Comparison of ENCODE assay signal across 8 mouse cellular contexts in the genomic region with DNA sequence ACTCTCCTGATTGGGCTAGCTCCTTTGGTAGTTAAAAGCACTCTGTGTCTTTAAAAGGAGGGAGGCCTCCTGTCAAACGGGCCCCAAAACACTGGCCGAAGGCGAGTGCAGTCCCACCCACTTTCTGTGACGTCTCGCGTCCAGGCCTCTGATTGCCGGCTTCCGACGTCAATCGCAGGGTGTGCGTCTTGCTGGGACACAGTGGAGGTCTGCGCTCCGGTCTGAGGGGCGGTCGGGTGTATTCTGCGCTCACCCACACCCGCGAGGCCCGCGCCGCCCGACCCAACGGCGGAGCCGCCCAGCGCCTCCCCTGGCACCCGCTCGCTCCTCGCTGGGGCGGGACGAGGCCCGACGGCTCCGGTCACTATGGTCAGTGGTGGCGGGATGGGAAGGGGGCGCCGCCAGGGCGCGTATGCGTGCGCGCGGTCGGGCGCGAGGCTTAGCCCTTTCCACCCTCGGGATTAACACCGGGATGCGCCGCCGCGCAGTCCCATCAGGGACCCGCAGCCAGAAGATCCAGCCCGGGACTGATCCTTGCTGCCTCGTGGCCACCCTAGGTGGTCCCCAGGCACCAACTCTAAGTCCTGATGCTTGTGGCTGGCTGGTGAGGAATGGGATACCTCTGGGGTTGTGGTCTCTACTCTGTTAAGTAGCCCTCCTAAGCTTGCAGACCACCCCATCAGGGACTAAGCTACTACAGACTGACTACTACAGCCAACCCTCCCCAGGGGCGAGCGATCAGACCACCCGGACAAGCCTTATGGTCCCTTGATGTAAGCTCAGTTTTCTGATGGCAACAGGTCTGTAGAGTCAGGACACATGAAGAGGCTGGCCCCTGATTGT. TPM values are rescaled to one million over a fixed set of nuclear protein-coding genes. Genes with fewer than 3 reads are reported as not detected.
DNase-seq lines count a peak whose midpoint lies in the region; ATAC-seq lines count a peak whose summit lies in the region.

A gene (plus strand): TSS at position 178 of the 843 bp plus-strand sequence.

- no peaks in the 10 kb centered on the region for H3K36me3 ChIP-seq in hindbrain, embryonic 11.5 days (ENCODE audit: control insufficient read depth, insufficient read depth, low read length)

- H3K4me1 ChIP-seq in hindbrain, embryonic 11.5 days (replicated peaks; ENCODE audit: control insufficient read depth, insufficient read depth, low read length): no peaks in the 10 kb centered on the region

- peak within 1 kb of the TSS; percentile 77 for H3K4me2 ChIP-seq in hindbrain, embryonic 11.5 days (replicated peaks; ENCODE audit: low read depth, low read length)

- H3K27ac ChIP-seq in hindbrain, embryonic 11.5 days (ENCODE audit: low read depth, low read length): peak within 1 kb of the TSS; percentile 68; the same call in 1 of the 2 replicates

- peak within 1 kb of the TSS; percentile 70 for H3K4me3 ChIP-seq in hindbrain, embryonic 11.5 days (ENCODE audit: low read depth, low read length)

- under 1% methylated on average over 47 of the region's 58 CpGs for WGBS in hindbrain, embryonic 11.5 days

- peak within 1 kb of the TSS; percentile 86 for H3K9ac ChIP-seq in hindbrain, embryonic 11.5 days (ENCODE audit: low read depth, low read length)

- DNase-seq in MN1 (ENCODE audit: low spot score): peak; percentile 94
- peak; percentile 97 for DNase-seq in cerebellum, adult 9-10 months
- peak; percentile 96 to 99 for DNase-seq in frontal cortex, adult 2 months (ENCODE audit: extremely low spot score in 1 of 2, low spot score in 1 of 2)
- DNase-seq in hindbrain, embryonic 11.5 days (ENCODE audit: low spot score): peak; percentile 97
- peak; percentile 98 for DNase-seq in layer of hippocampus, postnatal 10 days (ENCODE audit: low spot score in 2 of 2)
- peak; percentile 99 for DNase-seq in lung, postnatal 10 days
- DNase-seq in ovary, postnatal 36 days (ENCODE audit: low spot score): peak; percentile 96
- DNase-seq in thymus, postnatal 25 days: peak; percentile 93

- no peaks in the 10 kb centered on the region for H3K9me3 ChIP-seq in hindbrain, embryonic 11.5 days (ENCODE audit: control insufficient read depth, low read length)

- H3K27me3 ChIP-seq in hindbrain, embryonic 11.5 days (ENCODE audit: control insufficient read depth, insufficient read depth, low read length): no peaks in the 10 kb centered on the region

- peak; percentile 99 for ATAC-seq in hindbrain, embryonic 11.5 days (ENCODE audit: low FRiP score)

RNA-seq across cellular contexts. Expression of the gene that starts here (rescaled TPM):
- polyA plus RNA-seq in frontal cortex, adult 2 months (2012; rRNA removed): 23.6 and 24.4 TPM in 2 replicates
- polyA plus RNA-seq in hindbrain, embryonic 11.5 days (2014; fragmentation: Nextera tagmentation; extraction: Ambion mirVana): 12.1 and 15.2 TPM in 2 replicates
- 10 to 100 TPM; 32.5 to 33.5 TPM for total RNA-seq in layer of hippocampus, postnatal 10 days (2021)

Comparison
In these comparisons a context has a peak if more than half of its experiments do, and no peak if none do; other contexts are left out.
1. Peak in every context shown above with its lines: DNase-seq, ATAC-seq, H3K4me3 ChIP-seq and H3K27ac ChIP-seq.